In the genomic region with DNA sequence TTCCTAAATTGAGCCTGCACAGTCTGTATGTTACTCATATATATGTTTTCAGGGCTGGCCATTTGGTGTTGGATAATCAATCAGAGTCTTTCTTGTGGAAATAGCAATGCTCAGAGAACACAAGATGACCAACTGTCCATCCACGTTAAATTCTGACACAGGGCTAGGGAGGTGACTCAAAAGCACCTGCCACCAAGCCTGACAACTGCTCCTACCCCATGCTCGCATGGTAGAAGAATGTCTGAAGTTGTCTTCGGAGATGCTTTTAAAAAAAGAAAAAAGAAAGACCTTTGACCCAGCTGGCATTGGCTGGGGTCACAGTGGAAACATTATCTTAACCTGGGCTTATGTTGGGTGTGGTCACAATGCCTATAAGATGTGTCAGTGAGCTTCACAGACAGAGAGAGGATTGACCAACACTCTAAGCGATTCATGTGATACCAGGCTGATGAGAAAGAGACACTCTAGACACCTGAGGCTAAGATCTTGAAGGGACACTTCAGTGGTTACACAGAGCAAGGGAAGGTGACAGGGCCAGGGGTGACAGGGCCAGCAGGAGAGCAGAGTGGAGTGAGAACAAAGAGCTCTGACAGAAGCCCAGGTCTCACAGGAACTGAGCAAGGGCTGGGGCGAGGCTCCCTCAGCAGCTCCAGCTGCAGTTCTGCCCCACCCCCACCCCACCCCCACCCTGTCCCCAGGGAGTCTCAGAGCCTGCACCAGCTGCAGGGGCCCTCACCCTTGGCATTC, we compare ENCODE assay signal across 16 mouse cellular contexts. TPM values are rescaled to one million over a fixed set of nuclear protein-coding genes. Genes with fewer than 3 reads are reported as not detected.
DNase-seq lines count a peak whose midpoint lies in the region; ATAC-seq and TF ChIP-seq lines count a peak whose summit lies in the region.
"Had no signal": no experiment of that assay in that cellular context is flagged by ENCODE, and none has a peak within 500 bp of the region (broad histone marks: within the 10 kb centered on the region; RNA-seq: fewer than 3 reads in every experiment).

No protein-coding gene starts in this region.

- no peaks in the 10 kb centered on the region for H3K36me3 ChIP-seq in liver, embryonic 13.5 days
- H3K36me3 ChIP-seq in liver, embryonic 11.5 days (ENCODE audit: control insufficient read depth, insufficient read depth, low read length), result no peaks in the 10 kb centered on the region
- H3K36me3 ChIP-seq in C2C12 (ENCODE audit: control insufficient read depth, insufficient read depth), result no peaks in the 10 kb centered on the region
- H3K36me3 ChIP-seq in intestine, embryonic 16.5 days (ENCODE audit: control insufficient read depth, insufficient read depth, low read length), result no peaks in the 10 kb centered on the region
- no peaks in the 10 kb centered on the region for H3K36me3 ChIP-seq in stomach, embryonic 14.5 days (ENCODE audit: control insufficient read depth, insufficient read depth, low read length)
- no peaks in the 10 kb centered on the region for H3K36me3 ChIP-seq in forebrain, embryonic 13.5 days (ENCODE audit: poor library complexity, severe bottlenecking)
- H3K36me3 ChIP-seq: forebrain, embryonic 15.5 days; heart, embryonic 15.5 days had no signal

- no peak overlapping the region for H3ac ChIP-seq in C2C12 (ENCODE audit: control insufficient read depth, insufficient read length, low read depth)

- H3K4me2 ChIP-seq in liver, embryonic 13.5 days, result no peak overlapping the region
- no peak overlapping the region for H3K4me2 ChIP-seq in liver, embryonic 11.5 days
- H3K4me2 ChIP-seq in intestine, embryonic 16.5 days (ENCODE audit: low read depth, low read length), result no peak overlapping the region
- H3K4me2 ChIP-seq in stomach, embryonic 14.5 days (replicated peaks; ENCODE audit: low read depth, low read length), result no peak overlapping the region
- no peak overlapping the region for H3K4me2 ChIP-seq in forebrain, embryonic 13.5 days
- H3K4me2 ChIP-seq: forebrain, embryonic 15.5 days; heart, embryonic 15.5 days had no signal

- no peaks in the 10 kb centered on the region for H3K79me3 ChIP-seq in C2C12 (ENCODE audit: low read depth)

- no peak overlapping the region for H3K4me3 ChIP-seq in liver, embryonic 13.5 days (replicated peaks)
- H3K4me3 ChIP-seq in liver, embryonic 11.5 days (ENCODE audit: low read depth, low read length), result no peak overlapping the region
- H3K4me3 ChIP-seq in C2C12 (ENCODE audit: insufficient read depth, poor library complexity, severe bottlenecking), result no peak overlapping the region
- H3K4me3 ChIP-seq in intestine, embryonic 16.5 days (ENCODE audit: low read length), result no peak overlapping the region
- no peak overlapping the region for H3K4me3 ChIP-seq in stomach, embryonic 14.5 days (ENCODE audit: low read depth, low read length)
- no peak overlapping the region for H3K4me3 ChIP-seq in forebrain, embryonic 13.5 days
- H3K4me3 ChIP-seq: forebrain, embryonic 15.5 days; heart, embryonic 15.5 days; layer of hippocampus, adult 2 months had no signal

- H3K27ac ChIP-seq in liver, embryonic 13.5 days, result no peak overlapping the region; the same call in 1 of the 2 replicates
- no peak overlapping the region for H3K27ac ChIP-seq in liver, embryonic 11.5 days (ENCODE audit: low read depth, low read length)
- no peak overlapping the region for H3K27ac ChIP-seq in intestine, embryonic 16.5 days (ENCODE audit: low read length)
- H3K27ac ChIP-seq in stomach, embryonic 14.5 days (ENCODE audit: low read length), result no peak overlapping the region
- H3K27ac ChIP-seq in forebrain, embryonic 13.5 days, result no peak overlapping the region
- H3K27ac ChIP-seq: forebrain, embryonic 15.5 days; heart, embryonic 15.5 days; layer of hippocampus, adult 2 months had no signal

- TF ChIP-seq CTCF in C2C12 (IDR thresholded peaks at IDR 0.05; ENCODE audit: control insufficient read depth, insufficient read depth, insufficient read length), result no peak

- ATAC-seq in liver, embryonic 13.5 days (ENCODE audit: low read depth), result peak; percentile 69
- ATAC-seq in liver, embryonic 11.5 days (replicated peaks; ENCODE audit: low FRiP score), result no peak
- ATAC-seq in intestine, embryonic 16.5 days, result peak; percentile 84; the same call in 1 of the 2 replicates
- peak; percentile 74 for ATAC-seq in stomach, embryonic 14.5 days (ENCODE audit: insufficient number of reproducible peaks, insufficient read depth, low FRiP score, low read depth)
- ATAC-seq in forebrain, embryonic 13.5 days, result no peak
- ATAC-seq in granulocyte monocyte progenitor cell, adult 5-6 weeks (replicated peaks; ENCODE audit: poor library complexity, severe bottlenecking), result no peak
- ATAC-seq: forebrain, embryonic 15.5 days had no signal

- H3K9ac ChIP-seq in liver, embryonic 13.5 days, result no peak overlapping the region
- H3K9ac ChIP-seq in liver, embryonic 11.5 days (ENCODE audit: low read depth, low read length), result no peak overlapping the region
- no peak overlapping the region for H3K9ac ChIP-seq in intestine, embryonic 16.5 days (ENCODE audit: low read depth, low read length)
- no peak overlapping the region for H3K9ac ChIP-seq in stomach, embryonic 14.5 days (replicated peaks; ENCODE audit: low read depth, low read length)
- no peak overlapping the region for H3K9ac ChIP-seq in forebrain, embryonic 13.5 days
- H3K9ac ChIP-seq: forebrain, embryonic 15.5 days; heart, embryonic 15.5 days had no signal

- H3K4me1 ChIP-seq in liver, embryonic 13.5 days (replicated peaks), result peaks cover 13% of the 10 kb centered on the region
- no peaks in the 10 kb centered on the region; the same call in 1 of the 2 replicates for H3K4me1 ChIP-seq in liver, embryonic 11.5 days (replicated peaks; ENCODE audit: control insufficient read depth, insufficient read depth, low read length)
- H3K4me1 ChIP-seq in intestine, embryonic 16.5 days (ENCODE audit: control insufficient read depth, insufficient read depth, low read length), result 0 out of 2 replicates have a peak, but pooled peaks cover 2% of the 10 kb centered on the region
- H3K4me1 ChIP-seq in stomach, embryonic 14.5 days (ENCODE audit: control insufficient read depth, insufficient read depth, low read length), result peaks cover 5% of the 10 kb centered on the region; the same call in 1 of the 2 replicates
- no peaks in the 10 kb centered on the region for H3K4me1 ChIP-seq in forebrain, embryonic 13.5 days
- H3K4me1 ChIP-seq: forebrain, embryonic 15.5 days had no signal

- no peak for DNase-seq in liver, embryonic 13.5 days
- DNase-seq in liver, embryonic 11.5 days (ENCODE audit: low spot score), result no peak
- DNase-seq in MN1 (ENCODE audit: low spot score), result no peak
- DNase-seq: gastrocnemius, postnatal 25 days; kidney, adult 11 months; left cerebral cortex, postnatal 4 days; right cerebral cortex, adult 18-20 months had no signal

- no peaks in the 10 kb centered on the region for H3K27me3 ChIP-seq in liver, embryonic 13.5 days
- H3K27me3 ChIP-seq in liver, embryonic 11.5 days (replicated peaks; ENCODE audit: control insufficient read depth, insufficient read depth, low read length), result 0 out of 2 replicates have a peak, but pooled peaks cover 2% of the 10 kb centered on the region
- no peaks in the 10 kb centered on the region for H3K27me3 ChIP-seq in C2C12 (ENCODE audit: control insufficient read depth, insufficient read depth, insufficient read length)
- H3K27me3 ChIP-seq in intestine, embryonic 16.5 days (replicated peaks; ENCODE audit: control insufficient read depth, insufficient read depth, low read length), result no peaks in the 10 kb centered on the region
- no peaks in the 10 kb centered on the region for H3K27me3 ChIP-seq in stomach, embryonic 14.5 days (ENCODE audit: control insufficient read depth, insufficient read depth, low read length)
- no peaks in the 10 kb centered on the region for H3K27me3 ChIP-seq in forebrain, embryonic 13.5 days
- H3K27me3 ChIP-seq: forebrain, embryonic 15.5 days; heart, embryonic 15.5 days had no signal

- 35% methylated on average over 5 of the region's 5 CpGs for WGBS in liver, embryonic 13.5 days (ENCODE audit: insufficient replicate concordance)
- 42% methylated on average over 5 of the region's 5 CpGs for WGBS in liver, embryonic 11.5 days
- WGBS in intestine, embryonic 16.5 days, result 33% methylated on average over 5 of the region's 5 CpGs
- WGBS in stomach, embryonic 14.5 days, result 37% methylated on average over 5 of the region's 5 CpGs
- 57% methylated on average over 5 of the region's 5 CpGs for WGBS in forebrain, embryonic 13.5 days

- H3K9me3 ChIP-seq in liver, embryonic 13.5 days (replicated peaks), result no peaks in the 10 kb centered on the region
- H3K9me3 ChIP-seq in liver, embryonic 11.5 days (ENCODE audit: control insufficient read depth, low read length), result no peaks in the 10 kb centered on the region
- no peaks in the 10 kb centered on the region for H3K9me3 ChIP-seq in intestine, embryonic 16.5 days (ENCODE audit: control insufficient read depth, low read length)
- no peaks in the 10 kb centered on the region for H3K9me3 ChIP-seq in stomach, embryonic 14.5 days (ENCODE audit: control insufficient read depth, low read depth, low read length)
- H3K9me3 ChIP-seq in forebrain, embryonic 13.5 days (replicated peaks), result no peaks in the 10 kb centered on the region
- H3K9me3 ChIP-seq: forebrain, embryonic 15.5 days; heart, embryonic 15.5 days had no signal

- H3K79me2 ChIP-seq in C2C12 (ENCODE audit: control insufficient read depth, insufficient read depth), result no peaks in the 10 kb centered on the region

RNA-seq across cellular contexts. Expression of gene Scd1, which starts 29.9 kb away (rescaled TPM):
- 7.3 and 10.0 TPM in 2 replicates for polyA plus RNA-seq in liver, embryonic 13.5 days (2015; fragmentation: Nextera tagmentation; extraction: Ambion mirVana)
- polyA plus RNA-seq in liver, embryonic 11.5 days (2014; fragmentation: Nextera tagmentation; extraction: Ambion mirVana), result 11.0 and 12.0 TPM in 2 replicates
- 47.1 TPM for polyA plus RNA-seq in C2C12 (2012; fragmentation: generic; extraction: Trizol)
- polyA plus RNA-seq in intestine, embryonic 16.5 days (2015; fragmentation: Nextera tagmentation; extraction: Ambion mirVana), result 5.5 and 5.7 TPM in 2 replicates
- polyA plus RNA-seq in stomach, embryonic 14.5 days (2014; fragmentation: Nextera tagmentation; extraction: Ambion mirVana), result 3.7 and 4.3 TPM in 2 replicates
- polyA plus RNA-seq in forebrain, embryonic 13.5 days (2015; fragmentation: Nextera tagmentation; extraction: Ambion mirVana), result 3.0 and 4.5 TPM in 2 replicates
- total RNA-seq in granulocyte monocyte progenitor cell, adult 5-6 weeks (2014; fragmentation: Nextera tagmentation), result 0.41 TPM in 1 of 2 replicates, not detected in the other
- not detected in 2 replicates for total RNA-seq in granulocyte monocyte progenitor cell, adult 5-6 weeks (2017)

RNA-seq across cellular contexts. Expression of gene Scd4, which starts 44.9 kb away (rescaled TPM):
- polyA plus RNA-seq in liver, embryonic 13.5 days (2015; fragmentation: Nextera tagmentation; extraction: Ambion mirVana), result 0.05 TPM in 1 of 2 replicates, not detected in the other
- polyA plus RNA-seq in liver, embryonic 11.5 days (2014; fragmentation: Nextera tagmentation; extraction: Ambion mirVana), result 0.06 and 0.16 TPM in 2 replicates
- polyA plus RNA-seq in C2C12 (2012; fragmentation: generic; extraction: Trizol), result 0.05 TPM
- polyA plus RNA-seq in intestine, embryonic 16.5 days (2015; fragmentation: Nextera tagmentation; extraction: Ambion mirVana), result 0.09 and 0.22 TPM in 2 replicates
- 0.10 and 0.25 TPM in 2 replicates for polyA plus RNA-seq in stomach, embryonic 14.5 days (2014; fragmentation: Nextera tagmentation; extraction: Ambion mirVana)
- polyA plus RNA-seq in forebrain, embryonic 13.5 days (2015; fragmentation: Nextera tagmentation; extraction: Ambion mirVana), result 0.16 and 0.23 TPM in 2 replicates
- not detected in 2 replicates for total RNA-seq in granulocyte monocyte progenitor cell, adult 5-6 weeks (2014; fragmentation: Nextera tagmentation)
- 0.22 TPM in 1 of 2 replicates, not detected in the other for total RNA-seq in granulocyte monocyte progenitor cell, adult 5-6 weeks (2017)
- polyA plus RNA-seq: neural tube, embryonic 11.5 days had no signal

Comparison
In these comparisons a context has a peak if more than half of its experiments do, and no peak if none do; other contexts are left out.
1. ATAC-seq: peak in liver, embryonic 13.5 days (single experiment), intestine, embryonic 16.5 days (single experiment) and stomach, embryonic 14.5 days (single experiment); none in liver, embryonic 11.5 days (single experiment), forebrain, embryonic 13.5 days (single experiment) and granulocyte monocyte progenitor cell, adult 5-6 weeks (single experiment).